Mouse (Mus musculus) ES-Bruce4 (cell line): ENCODE results near the gene Hgd.

ENCODE experiments used
- CTCF ChIP-seq: IDR thresholded peaks from one replicate; pipeline ENCODE4 v1.8.1; 2011; ENCODE audit warnings: low read depth, low read length
- EP300 ChIP-seq: IDR thresholded peaks from 2 replicates; pipeline ENCODE4 v1.6.1; 2011; ENCODE audit warnings: low read depth, low read length; ENCODE audit not compliant: insufficient read depth
- POLR2A ChIP-seq: IDR thresholded peaks from one replicate; pipeline ENCODE4 v1.8.1; 2011; ENCODE audit warnings: low read length; ENCODE audit not compliant: insufficient read depth

DNA sequence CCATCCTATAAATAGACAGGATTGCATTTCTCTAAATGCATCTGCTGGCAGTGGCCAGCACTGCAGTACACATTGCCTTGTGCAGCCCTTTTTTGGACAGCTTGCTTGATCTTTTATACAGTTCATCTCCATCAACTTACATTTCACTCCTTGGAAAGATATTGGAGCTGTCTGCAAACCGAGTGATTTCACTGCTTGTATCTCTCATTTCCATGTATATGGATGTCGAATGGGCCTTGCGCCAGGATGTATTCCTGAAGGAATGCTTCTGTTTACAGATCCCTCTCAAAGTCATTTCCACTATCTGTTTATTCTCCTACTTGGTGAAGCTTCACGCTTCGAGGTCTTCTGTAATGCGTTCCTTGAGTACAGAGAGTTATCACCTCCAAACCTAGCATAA lies 24.3 kb downstream of the Hgd start:
- TF ChIP-seq CTCF = no peak
- no peak for TF ChIP-seq EP300
- TF ChIP-seq POLR2A = no peak
